Mouse (Mus musculus) myocyte (in vitro differentiated cells): ENCODE measurements around the gene Nr3c2.
A peak's percentile ranks its signal among the peaks of the same experiment; 100 is the strongest.

Experiments
- E2F4 ChIP-seq: IDR thresholded peaks from one replicate; pipeline ENCODE4 v1.6.1; 2011; ENCODE audit warnings: mild to moderate bottlenecking, control low read depth, moderate library complexity; ENCODE audit not compliant: insufficient read depth
- MAX ChIP-seq: IDR thresholded peaks from one replicate; pipeline ENCODE4 v1.6.1; 2011; ENCODE audit warnings: low read depth, mild to moderate bottlenecking, control low read depth
- POLR2A ChIP-seq: IDR thresholded peaks from one replicate; pipeline ENCODE4 v1.6.1; 2011; ENCODE audit warnings: low read depth, mild to moderate bottlenecking, control low read depth, moderate library complexity; ENCODE audit not compliant: insufficient read length
- POLR2AphosphoS2 ChIP-seq: IDR thresholded peaks from one replicate; pipeline ENCODE4 v1.6.1; 2011; ENCODE audit warnings: low read depth, control low read depth; ENCODE audit not compliant: insufficient read length
- USF1 ChIP-seq: IDR thresholded peaks from one replicate; pipeline ENCODE4 v1.6.1; 2011; ENCODE audit warnings: low read depth, mild to moderate bottlenecking, control low read depth, moderate library complexity

DNA sequence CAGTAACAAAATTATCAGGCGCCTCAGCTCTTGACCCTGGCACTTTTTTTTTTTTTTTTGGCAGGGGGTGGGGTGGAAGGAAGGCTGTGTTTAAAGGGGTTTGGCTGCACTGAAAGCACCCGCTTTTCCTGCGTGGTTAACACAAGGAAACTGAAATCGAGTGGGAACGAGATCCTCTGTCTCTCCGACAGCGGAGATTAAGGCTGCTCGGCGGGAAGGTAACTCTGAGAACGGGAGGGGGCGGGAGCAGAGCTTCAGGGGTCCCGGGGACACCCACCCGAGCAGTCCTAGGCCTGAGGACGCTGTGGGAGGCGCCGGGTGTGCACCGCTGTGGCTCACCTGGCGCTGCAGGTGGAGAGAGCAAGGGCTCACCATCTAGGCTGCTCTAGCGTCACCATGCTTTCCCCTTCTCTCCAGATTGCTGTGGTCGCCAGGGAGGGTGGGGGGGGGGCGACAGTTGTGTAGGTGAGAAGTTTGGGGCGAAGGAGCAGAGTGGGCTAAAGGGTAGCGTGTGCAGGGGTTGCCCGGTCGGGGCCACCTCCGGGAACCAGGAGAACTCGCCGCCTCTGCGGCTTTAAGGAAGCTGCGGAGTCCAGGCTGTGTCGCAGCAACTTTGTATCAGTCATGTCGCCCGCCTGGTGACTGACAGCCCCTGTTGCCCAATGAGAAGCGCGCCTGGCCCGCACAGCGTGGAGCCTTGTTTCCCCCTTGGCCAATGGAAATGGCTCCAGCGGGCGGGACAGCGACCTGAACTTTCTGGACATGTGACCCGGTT, 2.4 kb downstream of the Nr3c2 start:
- TF ChIP-seq POLR2AphosphoS2: no peak
- no peak for TF ChIP-seq E2F4
- TF ChIP-seq POLR2A: peak; percentile 51
- TF ChIP-seq MAX: no peak
- TF ChIP-seq USF1: peak; percentile 87
